Mouse (Mus musculus) CH12.LX (cell line): ENCODE data around the gene Phex. TPM values are rescaled to one million over a fixed set of nuclear protein-coding genes. Genes with fewer than 3 reads are reported as not detected.

Source experiments
- DNase-seq: peaks from one replicate; pipeline ENCODE4 v3.0.0-alpha.2; 2013; ENCODE audit errors: extremely low read depth
- H3K27ac ChIP-seq: 2 replicates; pipeline ENCODE4 v1.5.1; 2012; ENCODE audit warnings: low read depth, mild to moderate bottlenecking, control low read depth, moderate library complexity; ENCODE audit not compliant: insufficient read depth
- H3K27me3 ChIP-seq: replicated peaks from 2 replicates; pipeline ENCODE3; 2012; ENCODE audit warnings: inconsistent platforms
- H3K36me3 ChIP-seq, 2 experiments: replicated peaks in 1 of 2; 2 replicates each; pipeline versions ENCODE3 to v1.6.1; 2012; ENCODE audit warnings: inconsistent platforms in 1 of 2, low read length in 1 of 2, mild to moderate bottlenecking in 1 of 2, mixed read lengths in 1 of 2, moderate library complexity in 1 of 2; ENCODE audit not compliant: control insufficient read depth in 1 of 2, insufficient read depth in 1 of 2
- H3K4me1 ChIP-seq, 2 experiments: 2 replicates each; pipeline ENCODE4 v1.6.1; 2012; ENCODE audit warnings: inconsistent platforms in 1 of 2, moderate library complexity in 1 of 2; ENCODE audit not compliant: insufficient read depth in 2 of 2, control insufficient read depth in 1 of 2
- H3K4me2 ChIP-seq: 2 replicates; pipeline ENCODE4 v1.6.1; 2012; ENCODE audit warnings: low read depth, mild to moderate bottlenecking, control low read depth; ENCODE audit not compliant: poor library complexity, insufficient read depth, severe bottlenecking
- H3K4me3 ChIP-seq, 3 experiments: fragments of 150-350 bp in 1 of 3; sonication (generic) in 1 of 3; replicated peaks in 1 of 3; 2 replicates each; pipeline versions ENCODE3 to v1.5.1; 2011 to 2012; ENCODE audit warnings: low read depth in 2 of 3, low read length in 2 of 3, mild to moderate bottlenecking in 2 of 3, moderate library complexity in 2 of 3, control low read depth in 1 of 3, improper control_type of control experiment in 1 of 3, inconsistent platforms in 1 of 3, mixed read lengths in 1 of 3; ENCODE audit not compliant: poor library complexity in 1 of 3
- H3K79me2 ChIP-seq: replicated peaks from 2 replicates; pipeline ENCODE4 v1.6.1; 2012; ENCODE audit warnings: mild to moderate bottlenecking, moderate library complexity; ENCODE audit not compliant: control insufficient read depth, poor library complexity, insufficient read depth, severe bottlenecking; ENCODE audit errors: extremely low read depth
- H3K9ac ChIP-seq: 2 replicates; pipeline ENCODE4 v1.6.1; 2012; ENCODE audit warnings: low read depth, mild to moderate bottlenecking, control low read depth, moderate library complexity; ENCODE audit not compliant: insufficient read depth
- H3K9me3 ChIP-seq: replicated peaks from 2 replicates; pipeline ENCODE3; 2012; ENCODE audit warnings: low read length, inconsistent platforms, mixed read lengths
- BHLHE40 ChIP-seq: IDR thresholded peaks from 2 replicates; pipeline ENCODE4 v1.6.1; 2011; ENCODE audit warnings: mild to moderate bottlenecking, low read depth, low read length, improper control_type of control experiment
- CTCF ChIP-seq, 2 experiments: IDR thresholded peaks in 1 of 2; conservative IDR thresholded peaks in 1 of 2; 2 replicates each; pipeline ENCODE4 v1.5.1; 2011 to 2012; ENCODE audit warnings: low read depth in 2 of 2, low read length in 2 of 2, improper control_type of control experiment in 1 of 2, inconsistent platforms in 1 of 2, mild to moderate bottlenecking in 1 of 2, moderate library complexity in 1 of 2
- ELF1 ChIP-seq: IDR thresholded peaks from 2 replicates; pipeline ENCODE4 v1.6.1; 2014; ENCODE audit warnings: low read depth, mild to moderate bottlenecking, inconsistent platforms, low read length, improper control_type of control experiment
- ETS1 ChIP-seq: conservative IDR thresholded peaks from 2 replicates; pipeline ENCODE4 v1.6.1; 2012; ENCODE audit warnings: low read depth, mild to moderate bottlenecking, inconsistent platforms, low read length, improper control_type of control experiment, moderate library complexity
- MAFK ChIP-seq: IDR thresholded peaks from 2 replicates; pipeline ENCODE4 v1.6.1; 2011; ENCODE audit warnings: low read length, improper control_type of control experiment; ENCODE audit not compliant: insufficient replicate concordance
- MAX ChIP-seq: IDR thresholded peaks from 2 replicates; pipeline ENCODE4 v1.6.1; 2011; ENCODE audit warnings: low read length, improper control_type of control experiment
- NELFE ChIP-seq: IDR thresholded peaks from 2 replicates; pipeline ENCODE4 v1.6.1; 2011; ENCODE audit warnings: low read depth, low read length, improper control_type of control experiment
- NRF1 ChIP-seq: IDR thresholded peaks from 2 replicates; pipeline ENCODE4 v1.6.1; 2014; ENCODE audit warnings: low read depth, mild to moderate bottlenecking, inconsistent platforms, low read length, improper control_type of control experiment, moderate library complexity
- PAX5 ChIP-seq: IDR thresholded peaks from 2 replicates; pipeline ENCODE4 v1.6.1; 2012; ENCODE audit warnings: low read length, inconsistent platforms, mixed read lengths
- RAD21 ChIP-seq: IDR thresholded peaks from 2 replicates; pipeline ENCODE4 v1.6.1; 2011; ENCODE audit warnings: low read depth, mild to moderate bottlenecking, low read length, improper control_type of control experiment, moderate library complexity
- SIN3A ChIP-seq: IDR thresholded peaks from 2 replicates; pipeline ENCODE4 v1.6.1; 2012; ENCODE audit warnings: low read length, improper control_type of control experiment, inconsistent platforms
- USF1 ChIP-seq: IDR thresholded peaks from 2 replicates; pipeline ENCODE4 v1.6.1; 2014; ENCODE audit warnings: low read depth, mild to moderate bottlenecking, inconsistent platforms, low read length, improper control_type of control experiment
- USF2 ChIP-seq: conservative IDR thresholded peaks from 2 replicates; pipeline ENCODE4 v1.6.1; 2011; ENCODE audit warnings: low read depth, low read length, improper control_type of control experiment
- ZC3H11A ChIP-seq: IDR thresholded peaks from 2 replicates; pipeline ENCODE4 v1.6.1; 2012; ENCODE audit warnings: low read depth, mild to moderate bottlenecking, inconsistent platforms, low read length, improper control_type of control experiment
- ZKSCAN1 ChIP-seq: IDR thresholded peaks from 2 replicates; pipeline ENCODE4 v1.6.1; 2012; ENCODE audit warnings: low read depth, inconsistent platforms, low read length, improper control_type of control experiment, borderline replicate concordance
- ZNF384 ChIP-seq: IDR thresholded peaks from 2 replicates; pipeline ENCODE4 v1.6.1; 2012; ENCODE audit warnings: low read depth, low read length, improper control_type of control experiment, inconsistent platforms
- dilution Hi-C: fragments of 300-500 bp; cut with MboI; formaldehyde crosslinking; loops from 2 replicates; pipeline ENCODE4 v1.14.3; 2020; ENCODE audit warnings: low sequenced_read_pairs; ENCODE audit not compliant: extremely low pct_unique_long_range_greater_than_20kb, extremely low pct_ligation_motif_present
- in situ Hi-C: fragments of 300-500 bp; cut with MboI; formaldehyde crosslinking; loops from 3 replicates; pipeline ENCODE4 v1.14.3; 2019; ENCODE audit warnings: low sequenced_read_pairs, low pct_ligation_motif_present, low pct_unique_long_range_greater_than_20kb, mixed read lengths
- polyA plus RNA-seq: library from polyadenylated mRNA; unstranded; fragments of >175 nt; gene quantifications from 2 replicates; pipeline ENCODE4 v1.2.1, GENCODE M21; 2012; ENCODE audit warnings: low read depth; ENCODE audit not compliant: insufficient read length
- total RNA-seq, 2 experiments: library from RNA; depleted of rRNA; stranded (reverse); fragments of 300-350 nt in 1 of 2; fragments of >200 nt in 1 of 2; gene quantifications; 2 replicates each; pipeline ENCODE4 v1.2.3; 2012 to 2014

The Phex gene
- total and polyA plus RNA-seq, 3 experiments, result 0.07 to 0.17 (median 0.09) TPM

DNA sequence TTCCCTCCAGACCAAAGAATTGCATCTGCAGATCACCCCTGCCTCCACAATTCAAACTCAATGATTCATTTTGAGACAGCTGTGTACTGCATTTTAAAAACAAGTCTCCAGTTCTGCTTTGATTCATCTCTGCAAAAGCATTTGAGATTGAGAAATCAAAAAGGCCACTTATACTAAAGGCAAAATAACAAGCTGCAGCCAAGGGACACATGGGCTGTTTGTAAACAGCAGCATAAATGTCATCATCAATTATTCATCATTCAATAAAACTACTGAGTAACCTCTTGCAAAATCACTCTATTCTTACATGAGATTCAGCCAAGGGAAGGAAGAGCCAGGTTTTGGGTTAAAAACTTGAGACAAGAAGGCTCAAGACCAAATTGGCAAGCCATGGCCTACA is 122.7 kb downstream of the Phex start:
- no peaks in the 10 kb centered on the region for H3K36me3 ChIP-seq
- no peak overlapping the region for H3K27ac ChIP-seq
- H3K4me2 ChIP-seq, result no peak overlapping the region
- TF ChIP-seq PAX5, result no peak
- no peak for TF ChIP-seq BHLHE40
- TF ChIP-seq ZC3H11A, result no peak
- TF ChIP-seq MAFK, result no peak
- no peak for TF ChIP-seq SIN3A
- TF ChIP-seq CTCF (conservative IDR thresholded peaks at IDR 0.05 in 1 of 2, IDR thresholded peaks at IDR 0.05 in 1 of 2; ENCODE audit: low read depth in 2 of 2, low read length in 2 of 2), result no peak
- TF ChIP-seq USF2, result no peak
- TF ChIP-seq ETS1, result no peak
- H3K4me3 ChIP-seq, result no peak overlapping the region
- no peak overlapping the region for H3K9ac ChIP-seq
- no peaks in the 10 kb centered on the region for H3K27me3 ChIP-seq
- H3K4me1 ChIP-seq, result no peaks in the 10 kb centered on the region
- dilution Hi-C loops (no loop called here), in situ Hi-C loops (no loop called here)
- DNase-seq, result no peak
- no peaks in the 10 kb centered on the region for H3K79me2 ChIP-seq
- no peaks in the 10 kb centered on the region for H3K9me3 ChIP-seq

DNA sequence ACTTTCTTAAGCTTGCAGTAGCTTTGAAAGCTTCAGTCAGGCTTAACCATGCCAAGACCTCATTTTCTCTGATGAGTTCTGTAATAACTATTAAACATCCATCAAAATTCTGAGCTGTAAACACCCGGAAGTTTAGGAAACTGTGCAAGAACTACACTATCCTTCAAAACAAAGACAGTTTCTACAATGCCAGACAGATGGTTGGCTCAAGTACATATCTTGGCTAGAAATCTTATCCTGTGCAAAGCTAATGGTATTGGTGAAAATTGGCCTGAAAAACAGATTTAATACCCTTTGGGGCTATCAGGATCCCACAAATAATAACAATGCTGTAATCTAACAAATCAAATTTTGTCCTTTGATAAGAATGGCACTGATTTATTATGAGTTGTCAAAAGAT is 138.5 kb downstream of the Phex start:
- Histone ChIP-seq H3K9ac (no peak overlapping the region), H3K27ac (no peak overlapping the region), H3K79me2 (no peaks in the 10 kb centered on the region), H3K4me3 (no peak overlapping the region), H3K4me1 (no peaks in the 10 kb centered on the region), H3K4me2 (no peak overlapping the region), H3K36me3 (no peaks in the 10 kb centered on the region), H3K27me3 (no peaks in the 10 kb centered on the region), H3K9me3 (no peaks in the 10 kb centered on the region)
- in situ Hi-C loops, result no loop called here
- DNase-seq, result no peak
- dilution Hi-C loops, result no loop called here
- no peak for TF ChIP-seq MAX
- no peak for TF ChIP-seq RAD21
- TF ChIP-seq NELFE, result no peak
- TF ChIP-seq USF1, result no peak

DNA sequence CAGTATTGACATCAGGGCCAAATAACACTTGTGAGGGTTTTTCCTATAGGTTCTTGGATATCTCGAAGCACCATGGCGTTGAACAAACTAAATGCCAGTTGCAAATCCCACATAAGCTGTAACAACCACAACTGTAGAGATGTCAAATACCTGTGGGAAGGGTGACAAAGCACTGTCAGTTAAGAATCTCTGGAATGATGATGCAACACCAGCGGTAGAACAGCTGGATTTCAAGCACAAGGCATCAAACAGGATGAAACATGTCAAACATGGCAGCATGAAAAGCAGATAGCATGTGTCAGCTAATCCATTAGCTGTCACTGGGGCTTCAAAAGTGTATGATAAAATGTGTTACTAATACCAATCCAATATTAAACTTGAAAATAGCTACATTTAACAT is 141.8 kb downstream of the Phex start:
- no peak overlapping the region for H3K4me3 ChIP-seq
- no peak for DNase-seq
- dilution Hi-C loops (no loop called here), in situ Hi-C loops (no loop called here)
- no peak overlapping the region for H3K9ac ChIP-seq
- H3K79me2 ChIP-seq, result no peaks in the 10 kb centered on the region
- no peaks in the 10 kb centered on the region for H3K4me1 ChIP-seq
- TF ChIP-seq RAD21, result no peak
- TF ChIP-seq ZNF384, result no peak
- TF ChIP-seq NRF1, result no peak
- no peak for TF ChIP-seq CTCF (conservative IDR thresholded peaks at IDR 0.05 in 1 of 2, IDR thresholded peaks at IDR 0.05 in 1 of 2; ENCODE audit: low read depth in 2 of 2, low read length in 2 of 2)
- no peak for TF ChIP-seq ZKSCAN1
- no peak for TF ChIP-seq ELF1
- no peaks in the 10 kb centered on the region for H3K9me3 ChIP-seq
- H3K36me3 ChIP-seq, result no peaks in the 10 kb centered on the region
- H3K27me3 ChIP-seq, result no peaks in the 10 kb centered on the region
- no peak overlapping the region for H3K4me2 ChIP-seq
- no peak overlapping the region for H3K27ac ChIP-seq
